Mouse (Mus musculus) urinary bladder, postnatal 36 days (tissue): Measurements from ENCODE around the gene Gm128.
"Not testable (repeated sequence)": the region's sequence is repeated elsewhere in the genome, so short reads cannot be mapped to it uniquely, and the experiment has no call there.

Source experiments
- DNase-seq, 2 experiments: peaks; one replicate each; pipeline ENCODE4 v3.0.0; 2022; ENCODE audit warnings: low spot score in 2 of 2, mixed read lengths in 1 of 2

Gm128 gene

DNA sequence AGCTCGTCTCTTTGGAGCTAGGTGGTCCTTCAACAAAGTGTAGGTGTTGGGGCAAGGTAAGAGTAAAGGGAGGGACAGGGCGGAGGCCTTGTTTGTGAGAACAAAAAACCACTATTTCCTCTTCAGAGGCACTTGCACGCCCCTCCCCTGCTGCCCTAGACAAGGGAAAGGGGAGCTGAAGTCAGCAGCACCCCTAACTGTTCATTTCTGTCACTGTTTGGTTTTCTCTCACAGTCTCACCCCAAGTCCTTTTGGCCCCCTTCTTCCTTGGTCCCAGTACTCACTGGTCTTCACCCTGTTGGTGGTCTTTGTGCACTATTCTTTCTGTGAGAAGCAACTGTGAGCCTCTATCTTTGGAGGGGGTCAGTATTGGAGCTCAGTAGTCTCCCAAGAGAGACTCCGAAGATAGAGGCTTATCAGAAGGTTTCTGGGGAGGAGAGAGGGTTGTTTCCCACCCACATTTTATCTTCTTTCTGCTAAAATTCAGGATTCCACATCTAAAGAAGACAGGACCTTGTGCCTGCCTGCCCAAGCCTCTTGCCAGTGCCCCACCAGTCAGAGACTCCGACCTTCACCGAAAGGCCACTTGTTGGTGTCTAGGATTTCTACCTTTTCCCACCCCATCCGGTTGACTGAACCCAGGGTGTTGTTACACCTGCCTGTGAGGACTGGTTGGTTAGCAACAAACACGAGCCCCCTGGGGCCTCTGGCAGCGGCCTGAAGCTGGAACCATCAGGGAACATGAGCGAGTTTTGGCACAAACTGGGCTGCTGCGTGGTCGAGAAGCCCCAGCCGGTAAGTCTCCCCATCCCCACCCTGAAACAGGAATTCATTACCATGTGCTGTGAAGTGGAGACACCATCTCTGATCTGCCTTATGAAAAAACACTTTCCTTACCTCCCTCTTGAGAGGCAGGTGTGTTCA is 9.8 kb downstream of the Gm128 start, which contains the start of gene Mllt11:
Gene Mllt11, minus strand, starts transcription at position 874 of the 924 bp plus-strand sequence.
- DNase-seq: no peak

- DNase-seq: no peak
Measured at GRCm38 (mm10) chr3:95230495-95231297, 10.7 kb downstream of the Gm128 start.

GRCm38 (mm10) chr3:95229781-95230494 is 11.5 kb downstream of the Gm128 start:
- peak; percentile 41 to 45 for DNase-seq

DNA sequence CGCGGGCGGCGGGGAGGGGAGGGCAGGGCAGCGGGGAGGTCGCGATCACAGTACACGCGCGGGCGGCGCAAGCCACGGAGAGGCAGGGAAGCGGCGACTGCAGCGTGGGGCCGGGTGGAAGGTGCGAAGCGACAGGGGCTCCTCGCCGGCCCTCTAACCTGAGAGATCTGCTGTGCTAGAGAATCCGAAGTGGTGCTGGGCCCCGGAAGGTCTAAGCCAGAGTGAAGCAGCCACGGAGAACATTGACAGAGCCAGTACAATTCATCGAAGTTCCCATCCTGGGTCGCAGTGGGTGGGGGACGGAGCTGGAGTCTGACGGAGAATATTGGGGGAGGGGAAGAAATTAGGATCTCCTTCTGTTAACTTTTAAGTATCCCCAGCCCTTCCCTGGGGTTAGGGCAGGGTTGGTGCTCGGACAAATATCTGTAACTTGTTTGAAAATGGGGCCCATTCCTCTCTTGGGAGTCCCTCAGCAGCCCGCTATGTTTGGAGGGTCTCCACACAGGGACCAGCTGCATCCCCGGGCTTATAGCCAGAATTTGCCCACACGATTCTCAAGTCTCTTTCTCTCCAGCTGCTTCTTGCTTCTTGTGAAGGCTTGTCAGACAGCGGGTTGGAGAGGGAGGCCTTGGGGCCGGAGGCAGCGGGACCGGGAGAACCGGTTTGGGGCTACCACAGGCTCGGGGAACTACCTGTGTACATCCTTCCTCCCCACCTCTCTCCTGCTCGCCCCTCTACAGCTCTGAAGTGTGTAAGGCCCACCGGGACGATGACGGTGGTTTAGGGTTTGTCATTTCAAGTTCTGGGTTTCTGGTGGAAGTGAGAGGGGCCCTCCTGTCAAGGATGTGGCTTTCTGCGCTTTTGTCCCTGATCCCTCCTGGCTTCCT is 12.3 kb downstream of the Gm128 start:
- peak; percentile 67 to 76 for DNase-seq

- DNase-seq: peak; percentile 83 to 88
Measured at GRCm38 (mm10) chr3:95228148-95228893, 13.1 kb downstream of the Gm128 start, which contains the start of gene Cdc42se1. Cdc42se1 (plus strand) TSS chr3:95228732.

- no peak for DNase-seq
Measured at GRCm38 (mm10) chr3:95227214-95227613, 14.2 kb downstream of the Gm128 start.

DNA sequence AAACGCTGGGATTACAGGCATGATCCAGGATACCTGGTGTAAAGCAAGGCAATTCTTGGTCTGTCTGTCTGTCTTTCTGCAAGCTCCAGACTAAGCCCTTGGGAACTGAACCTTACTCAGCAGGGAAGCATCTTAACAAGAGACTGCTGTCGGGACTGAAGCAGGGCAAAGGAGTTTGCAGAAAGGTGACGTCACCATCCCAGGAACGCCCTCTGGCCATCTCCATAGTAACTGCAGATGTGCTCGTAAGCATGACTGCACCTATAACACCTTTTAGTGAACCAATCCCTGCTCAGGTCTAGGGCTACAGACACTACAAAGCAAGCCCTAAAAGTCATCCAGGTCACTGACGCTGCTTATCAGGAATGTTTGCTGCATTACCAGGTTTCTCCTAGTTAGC is 17.1 kb downstream of the Gm128 start:
- no peak for DNase-seq

DNA sequence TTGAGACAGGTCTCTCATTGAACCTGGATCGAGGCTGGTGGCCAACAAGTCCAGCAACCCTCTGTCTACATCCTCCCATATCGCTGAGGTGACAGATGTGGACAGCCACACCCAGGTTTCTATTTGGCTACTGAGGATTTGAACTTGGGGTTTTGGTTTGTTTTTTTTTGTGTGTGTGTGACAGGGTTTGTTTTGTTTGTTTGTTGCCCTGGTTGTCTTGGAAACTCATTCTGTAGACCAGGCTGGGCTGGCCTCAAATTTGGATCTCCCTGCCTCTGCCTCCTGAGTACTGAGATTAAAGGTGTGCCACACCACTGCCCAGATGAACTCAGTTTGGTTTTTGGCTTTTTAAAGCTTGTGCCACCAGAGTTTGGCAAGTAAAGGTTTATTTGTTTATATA is 18.4 kb downstream of the Gm128 start:
- DNase-seq: no peak

- no peak for DNase-seq
Measured at GRCm38 (mm10) chr3:95218466-95219137, 22.8 kb downstream of the Gm128 start.

- peak; percentile 93 to 95 for DNase-seq
Measured at GRCm38 (mm10) chr3:95217255-95218134, 23.9 kb downstream of the Gm128 start, which contains the start of gene Gabpb2. Gabpb2 (minus strand) TSS chr3:95217916.

GRCm38 (mm10) chr3:95216655-95217254 is 24.6 kb downstream of the Gm128 start:
- DNase-seq: no peak

DNA sequence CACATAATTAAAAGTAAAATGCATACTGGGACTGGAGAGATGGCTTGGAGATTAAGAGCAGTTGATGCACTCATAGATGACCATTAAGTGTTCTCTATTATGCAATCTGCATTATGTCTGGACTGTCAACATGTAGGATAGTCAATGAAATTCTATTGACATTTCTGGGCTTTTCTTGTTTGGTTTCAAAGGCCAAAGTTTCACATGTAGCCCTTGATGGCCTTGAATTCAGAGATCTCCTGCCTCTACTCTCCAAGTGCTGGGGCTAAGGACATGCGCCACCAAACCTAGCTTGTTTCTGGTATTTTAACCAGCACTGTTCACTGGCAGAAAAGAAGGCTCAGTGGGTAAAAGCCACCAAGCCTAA is 27.8 kb downstream of the Gm128 start:
- no peak for DNase-seq

DNA sequence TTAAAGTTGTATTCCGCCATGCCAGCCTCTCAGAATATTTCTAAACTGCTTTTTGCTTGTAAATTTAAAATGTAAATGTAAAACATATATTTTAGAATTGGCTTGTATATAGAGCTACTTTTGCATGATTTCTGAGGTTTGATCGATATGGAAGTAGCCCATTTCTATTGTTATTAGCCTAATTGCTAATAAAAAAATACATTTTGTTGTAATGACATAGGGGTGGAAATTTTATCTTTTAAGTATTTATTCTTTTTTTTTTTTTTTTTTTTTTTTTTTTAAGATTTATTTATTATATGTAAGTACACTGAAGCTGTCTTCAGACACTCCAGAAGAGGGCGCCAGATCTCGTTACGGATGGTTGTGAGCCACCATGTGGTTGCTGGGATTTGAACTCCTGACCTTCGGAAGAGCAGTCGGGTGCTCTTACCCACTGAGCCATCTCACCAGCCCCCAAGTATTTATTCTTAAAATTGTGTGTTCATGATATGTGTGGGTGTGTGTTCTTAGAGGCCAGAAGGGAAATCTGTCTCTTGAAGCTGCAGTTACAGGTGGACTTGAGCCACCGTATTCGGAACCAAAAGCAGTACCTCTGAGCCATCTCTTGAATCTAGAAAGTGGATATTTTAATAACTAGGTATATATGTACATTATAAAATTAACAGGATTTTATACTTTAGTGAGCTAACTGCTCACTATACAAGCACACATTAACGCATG is 28.3 kb downstream of the Gm128 start:
- DNase-seq: not testable (repeated sequence)

DNA sequence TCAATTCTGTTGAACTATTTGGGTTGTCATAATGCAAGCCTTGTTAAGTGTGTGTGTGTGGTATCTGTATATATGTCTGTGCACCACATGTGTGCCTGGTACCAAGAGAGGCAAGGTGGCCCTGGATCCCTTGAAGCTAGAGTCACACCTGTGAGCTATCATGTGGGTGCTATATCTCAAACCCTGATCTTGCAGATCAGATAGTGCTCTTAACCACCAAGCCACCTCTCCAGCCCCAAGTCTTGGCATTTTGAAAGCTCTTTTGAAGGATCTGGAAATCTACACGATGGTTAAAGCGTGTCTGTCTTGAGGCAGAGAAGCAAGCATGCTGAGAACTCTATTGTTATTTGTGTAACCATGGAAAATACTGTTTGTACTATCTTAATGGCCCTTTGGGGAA is 30.8 kb downstream of the Gm128 start:
- no peak for DNase-seq

DNA sequence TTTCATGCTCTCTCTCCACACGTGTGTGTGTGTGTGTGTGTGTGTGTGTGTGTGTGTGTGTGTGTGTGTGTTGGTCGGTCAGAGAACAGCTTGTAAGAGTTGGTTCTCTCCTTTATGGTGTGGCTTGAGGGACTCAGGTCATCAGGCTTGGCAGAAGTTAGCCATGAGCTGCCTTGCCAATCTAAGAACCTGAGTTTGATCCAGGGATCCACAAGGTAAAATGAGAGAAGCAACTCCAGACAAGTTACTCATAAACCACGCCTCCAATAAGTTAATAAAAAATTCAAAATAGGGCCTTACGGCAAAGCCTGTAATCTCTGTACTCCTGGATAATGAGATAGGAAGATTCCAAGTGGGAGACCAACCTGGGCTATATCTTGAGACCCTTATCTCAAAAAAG is 33.1 kb downstream of the Gm128 start:
- DNase-seq: no peak

- DNase-seq: no peak
Measured at GRCm38 (mm10) chr3:95203880-95204279, 37.5 kb downstream of the Gm128 start.

GRCm38 (mm10) chr3:95200562-95200961 is 40.8 kb downstream of the Gm128 start:
- no peak for DNase-seq
